Mouse (Mus musculus): ENCODE measurements around the gene 4921536K21Rik.
"Not testable (repeated sequence)": the region's sequence is repeated elsewhere in the genome, so short reads cannot be mapped to it uniquely, and the experiment has no call there.

The 4921536K21Rik gene

GRCm38 (mm10) chr11:3911440-3911839 lies 16.5 kb upstream of the 4921536K21Rik start:
- not testable (repeated sequence) for DNase-seq (ENCODE audit: low spot score)

- no peak for DNase-seq (ENCODE audit: low spot score)
Observed at GRCm38 (mm10) chr11:3910513-3911310, 15.8 kb upstream of the 4921536K21Rik start.

- DNase-seq (ENCODE audit: low spot score): no peak
Observed at GRCm38 (mm10) chr11:3909236-3909635, 14.3 kb upstream of the 4921536K21Rik start.

GRCm38 (mm10) chr11:3905446-3905845 lies 10.5 kb upstream of the 4921536K21Rik start:
- DNase-seq (ENCODE audit: low spot score): no peak

DNA sequence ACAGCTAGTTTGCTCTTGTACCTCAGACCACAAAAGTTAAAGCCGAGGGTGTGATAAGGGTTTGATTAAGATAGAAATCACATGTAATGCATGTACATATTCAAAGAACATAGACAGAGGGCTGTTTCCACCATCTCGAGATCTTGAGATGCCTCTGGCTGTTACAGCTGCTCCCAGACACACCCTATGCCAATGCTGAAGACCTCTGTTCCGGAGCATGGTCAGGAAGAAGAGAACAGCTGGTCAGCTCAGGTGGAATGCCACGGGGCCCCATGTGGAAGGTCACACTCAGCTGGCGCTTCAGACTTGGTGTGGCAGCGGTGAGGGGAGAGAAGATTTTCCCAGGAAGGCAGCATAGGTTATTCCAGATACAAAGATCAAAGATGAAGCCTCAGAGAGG lies 9.8 kb upstream of the 4921536K21Rik start:
- DNase-seq (ENCODE audit: low spot score): no peak

DNA sequence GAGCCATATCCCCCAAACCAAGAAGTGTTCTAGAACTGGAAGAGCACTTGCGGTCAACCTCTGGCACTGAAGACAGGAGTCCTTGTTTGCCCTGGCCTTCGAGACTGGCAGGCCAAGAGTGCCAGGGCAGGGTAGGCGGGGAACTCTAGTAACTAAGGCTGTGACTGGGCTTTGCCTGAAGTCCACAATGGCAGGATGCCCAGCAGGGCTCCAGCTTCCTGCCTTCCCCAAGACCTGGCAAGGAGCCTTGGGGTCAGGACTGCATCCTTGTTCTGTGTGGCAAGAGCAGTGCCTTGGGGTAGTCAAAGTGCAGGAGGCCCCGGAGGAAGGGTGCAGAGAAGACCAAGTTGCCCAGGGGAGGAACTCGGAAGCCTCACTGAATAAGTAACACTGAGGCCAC lies 8.1 kb upstream of the 4921536K21Rik start:
- no peak for DNase-seq (ENCODE audit: low spot score)

DNA sequence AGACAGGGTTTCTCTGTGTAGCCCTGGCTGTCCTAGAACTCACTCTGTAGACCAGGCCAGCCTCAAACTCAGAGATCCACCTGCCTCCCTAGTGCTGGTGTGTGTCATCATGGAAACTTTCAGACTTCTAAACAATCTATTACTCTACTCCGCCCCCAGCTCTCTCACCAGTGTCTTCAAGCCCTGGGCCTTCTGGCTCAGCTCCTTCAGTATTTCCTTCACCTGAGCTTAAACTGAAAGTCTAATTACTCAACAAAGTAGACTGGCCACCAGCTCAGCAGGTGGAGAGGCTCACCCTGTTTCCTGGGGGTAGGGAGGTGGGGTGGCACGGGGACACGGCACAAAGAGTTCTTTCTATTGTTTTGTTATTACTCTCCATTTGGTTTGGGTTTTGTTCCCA lies 7.6 kb upstream of the 4921536K21Rik start:
- no peak for DNase-seq (ENCODE audit: low spot score)

- DNase-seq (ENCODE audit: low spot score): no peak
Observed at GRCm38 (mm10) chr11:3900296-3900695, 5.4 kb upstream of the 4921536K21Rik start.

GRCm38 (mm10) chr11:3895933-3896332 lies 1.0 kb upstream of the 4921536K21Rik start:
- DNase-seq (ENCODE audit: low spot score): no peak

DNA sequence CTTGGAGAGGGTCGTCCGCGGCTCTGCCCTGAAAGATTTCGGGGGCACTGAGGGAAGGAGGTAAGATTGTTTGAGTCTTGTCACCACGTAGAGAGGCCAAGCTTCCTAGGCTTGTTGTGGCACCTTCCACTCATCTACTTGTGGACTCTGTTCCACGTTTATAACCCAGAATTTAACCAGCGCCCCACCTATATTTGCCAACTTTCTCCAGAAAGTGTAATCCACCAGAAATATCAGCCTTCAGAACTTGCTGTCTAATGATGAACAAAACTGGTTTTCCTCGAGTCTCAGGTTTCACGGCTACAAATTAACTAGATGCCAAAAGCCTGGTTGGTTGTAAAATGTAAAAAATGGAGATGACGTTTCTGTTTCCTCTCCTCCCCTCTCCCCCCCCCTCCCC lies 560 bp upstream of the 4921536K21Rik start:
- DNase-seq (ENCODE audit: low spot score): no peak

DNA sequence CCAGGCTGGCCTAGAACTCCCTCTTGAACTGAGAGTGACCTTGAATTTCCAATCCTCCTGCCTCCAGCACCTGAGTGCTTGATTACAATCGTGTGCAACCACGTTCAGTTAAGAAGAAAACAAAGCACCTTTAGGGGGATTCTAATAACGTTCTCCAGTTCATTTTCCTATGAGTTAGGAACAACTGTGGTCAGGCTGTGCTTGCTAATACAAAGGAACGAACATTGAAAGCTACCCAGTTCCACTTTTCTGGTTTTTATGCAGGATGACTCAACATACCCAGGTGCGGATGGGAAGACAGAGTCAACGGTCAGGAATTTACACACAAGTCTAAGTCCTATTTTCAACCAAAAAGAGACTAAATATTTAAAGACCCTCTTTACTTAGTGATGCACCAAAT lies 928 bp downstream of the 4921536K21Rik start:
- no peak for DNase-seq (ENCODE audit: low spot score)

DNA sequence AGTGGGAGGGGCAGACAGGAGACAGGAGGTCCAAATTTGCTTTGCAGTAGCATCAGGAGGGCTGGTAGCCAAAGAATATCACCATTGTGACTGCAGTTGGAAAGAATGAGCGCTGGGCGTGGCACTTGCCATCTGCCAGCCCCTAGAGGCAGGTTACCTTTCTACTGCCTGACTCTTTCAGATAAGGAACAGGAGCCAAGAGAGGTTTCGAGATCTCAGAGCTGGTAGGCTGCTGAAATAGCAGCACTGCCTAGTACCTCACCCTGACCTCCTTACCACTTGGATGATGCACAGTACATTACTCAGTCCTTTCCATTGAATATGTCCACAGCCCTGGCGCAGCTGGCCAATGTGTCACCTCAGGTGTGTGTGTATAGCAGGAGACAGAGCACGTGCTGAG lies 7.6 kb downstream of the 4921536K21Rik start:
- peak; percentile 43 for DNase-seq (ENCODE audit: low spot score)

DNA sequence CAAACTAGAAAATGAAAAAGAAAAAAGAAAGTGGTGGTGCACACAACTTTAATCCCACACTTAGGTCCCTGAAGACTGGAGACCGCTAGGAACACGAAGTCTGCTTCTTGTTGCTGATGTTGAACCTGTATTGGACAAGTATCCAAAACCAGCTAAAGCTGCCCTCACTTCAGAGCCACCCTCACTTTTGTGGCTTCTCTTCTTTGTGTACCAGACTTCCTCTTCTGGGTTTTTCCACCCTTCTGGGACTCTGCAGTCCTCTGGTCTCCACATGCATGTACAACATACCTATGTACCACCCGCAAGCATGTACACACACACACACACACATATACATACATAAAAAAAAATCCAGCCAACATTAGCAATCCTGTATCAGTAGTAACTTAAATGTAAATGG lies 11.2 kb downstream of the 4921536K21Rik start:
- no peak for DNase-seq (ENCODE audit: low spot score)

- peak; percentile 68 for DNase-seq (ENCODE audit: low spot score)
Observed at GRCm38 (mm10) chr11:3879836-3880235, 15.1 kb downstream of the 4921536K21Rik start.

GRCm38 (mm10) chr11:3878660-3879059 lies 16.2 kb downstream of the 4921536K21Rik start:
- no peak for DNase-seq (ENCODE audit: low spot score)

DNA sequence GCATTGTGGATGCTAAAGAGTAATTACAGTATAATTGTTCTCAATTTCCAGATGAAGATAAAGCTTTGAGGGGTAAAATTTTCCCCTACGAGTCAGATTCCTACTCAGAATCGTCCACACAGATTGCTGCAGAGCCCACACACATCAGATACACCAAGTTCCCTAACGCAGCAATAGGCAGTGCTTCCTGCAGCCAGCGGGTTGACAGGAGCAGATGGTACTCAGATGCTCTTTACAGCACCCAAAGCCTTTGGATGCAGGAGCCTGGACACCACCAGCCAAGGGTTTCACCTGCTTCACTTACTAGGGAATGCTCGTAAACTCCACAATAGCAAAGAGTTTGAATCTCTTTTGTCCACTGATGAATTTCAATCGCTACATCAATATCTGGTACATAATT lies 18.5 kb downstream of the 4921536K21Rik start:
- DNase-seq (ENCODE audit: low spot score): no peak

DNA sequence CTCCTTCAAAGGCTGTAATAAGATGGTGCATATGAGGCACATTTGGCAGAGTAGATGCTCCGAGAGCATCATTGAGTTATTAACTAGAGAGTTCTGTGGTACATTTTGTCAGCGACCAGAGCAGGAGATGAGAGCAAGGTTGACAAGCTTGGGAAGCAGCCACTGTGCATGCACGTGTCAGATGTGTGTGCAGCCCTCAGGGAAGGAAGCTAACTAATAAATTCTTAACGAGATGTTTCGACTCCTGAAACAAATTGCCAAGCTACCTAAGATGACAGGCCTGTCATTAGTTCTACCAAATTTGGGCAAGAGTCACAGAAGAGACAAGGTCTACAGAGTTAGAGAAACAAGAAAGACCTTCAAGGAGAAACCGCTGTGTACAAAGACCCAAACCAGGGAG lies 30.6 kb downstream of the 4921536K21Rik start:
- no peak for DNase-seq (ENCODE audit: low spot score)

- DNase-seq (ENCODE audit: low spot score): peak; percentile 51
Observed at GRCm38 (mm10) chr11:3863454-3864112, 31.3 kb downstream of the 4921536K21Rik start, which contains the start of gene Osbp2. Gene Osbp2, minus strand, starts transcription at chr11:3863903.

- no peak for DNase-seq (ENCODE audit: low spot score)
Observed at GRCm38 (mm10) chr11:3862661-3863453, 32.0 kb downstream of the 4921536K21Rik start.

GRCm38 (mm10) chr11:3860361-3860760 lies 34.5 kb downstream of the 4921536K21Rik start:
- no peak for DNase-seq (ENCODE audit: low spot score)

GRCm38 (mm10) chr11:3859778-3860177 lies 35.1 kb downstream of the 4921536K21Rik start:
- DNase-seq (ENCODE audit: low spot score): no peak

DNA sequence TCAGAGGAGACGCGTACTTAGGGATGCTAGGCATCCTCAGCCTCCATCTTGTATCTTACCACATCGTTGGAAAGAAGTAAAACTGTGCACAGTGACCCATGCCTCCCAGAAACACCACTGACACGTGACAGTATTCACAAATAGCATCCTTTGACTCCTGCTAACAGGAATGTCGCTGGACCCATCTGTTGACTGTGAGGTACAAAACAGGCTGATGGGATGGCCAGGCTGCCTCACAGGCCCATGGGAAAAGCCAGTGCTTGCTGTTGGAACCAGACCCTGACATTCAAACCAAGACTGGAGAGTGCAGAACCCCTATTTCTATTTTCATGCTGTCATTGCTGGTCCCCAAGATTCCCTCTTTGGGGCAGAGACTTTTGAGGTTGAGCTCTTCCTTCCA lies 37.0 kb downstream of the 4921536K21Rik start:
- no peak for DNase-seq (ENCODE audit: low spot score)

GRCm38 (mm10) chr11:3855846-3856245 lies 39.1 kb downstream of the 4921536K21Rik start:
- no peak for DNase-seq (ENCODE audit: low spot score)

Measured in c-Kit-positive CD71-positive TER-119-positive erythroid progenitor cells, embryonic 14.5 days (primary cell).